Mouse (Mus musculus) small intestine, adult 10 weeks (tissue): Measurements from ENCODE around the gene Ufc1. TPM values are rescaled to one million over a fixed set of nuclear protein-coding genes. Genes with fewer than 3 reads are reported as not detected.

ENCODE experiments used
- polyA plus RNA-seq: library from polyadenylated mRNA; stranded (reverse); fragments of 350-450 nt; fragmentation: Illumina TruSeq; extraction: RNeasy Lipid Tissue Mini Kit (QIAGEN cat#74804); gene quantifications from one replicate; pipeline ENCODE4 v1.2.3, GENCODE M21; 2014; ENCODE audit warnings: low replicate concordance

Gene Ufc1
- 59.2 TPM for polyA plus RNA-seq

GRCm38 (mm10) chr1:171294298-171295062 is at the start of gene Ufc1:
Ufc1 (minus strand) TSS chr1:171295024.

GRCm38 (mm10) chr1:171328839-171329432 is 34.1 kb upstream of the Ufc1 start, which contains the start of gene Dedd:
Dedd (plus strand) TSS chr1:171329145.

GRCm38 (mm10) chr1:171287136-171288081 is 7.4 kb downstream of the Ufc1 start, which contains the start of gene Usp21:
Usp21 (minus strand) TSS chr1:171287991.

GRCm38 (mm10) chr1:171280916-171281527 is 13.8 kb downstream of the Ufc1 start, which contains the start of gene Ppox:
Ppox (minus strand) TSS chr1:171281186.

GRCm38 (mm10) chr1:171269848-171270572 is 24.8 kb downstream of the Ufc1 start, which contains the start of gene B4galt3:
B4galt3 (plus strand) TSS chr1:171270328.

GRCm38 (mm10) chr1:171250680-171251593 is 43.9 kb downstream of the Ufc1 start, which contains the start of gene Ndufs2:
Ndufs2 (minus strand) TSS chr1:171251388.

GRCm38 (mm10) chr1:171249913-171250600 is 44.8 kb downstream of the Ufc1 start, which contains the start of gene Adamts4:
Adamts4 (plus strand) TSS chr1:171250421.

Other genes starting within 250 kb of the Ufc1 start
- 11.7 TPM for gene Fcgr3, start 230.1 kb downstream of the Ufc1 start, polyA plus RNA-seq
- gene Cfap126, start 181.1 kb downstream of the Ufc1 start, polyA plus RNA-seq = 1.9 TPM
- gene Sdhc, start 144.4 kb downstream of the Ufc1 start, polyA plus RNA-seq = 37.0 TPM
- 0.48 TPM for gene Mpz, start 144.3 kb downstream of the Ufc1 start, polyA plus RNA-seq
- gene Pcp4l1, start 98.8 kb downstream of the Ufc1 start, polyA plus RNA-seq = 13.4 TPM
- gene Nr1i3, start 81.1 kb downstream of the Ufc1 start, polyA plus RNA-seq = 16.9 TPM
- 5.1 TPM for gene Tomm40l, start 72.5 kb downstream of the Ufc1 start, polyA plus RNA-seq
- gene Apoa2, start 70.0 kb downstream of the Ufc1 start, polyA plus RNA-seq = 4.2 TPM
- 41.4 TPM for gene Fcer1g, start 60.7 kb downstream of the Ufc1 start, polyA plus RNA-seq
- 1.5 TPM for gene Adamts4, start 44.6 kb downstream of the Ufc1 start, polyA plus RNA-seq
- gene Ndufs2, start 43.6 kb downstream of the Ufc1 start, polyA plus RNA-seq = 44.8 TPM
- 8.8 TPM for gene B4galt3, start 24.7 kb downstream of the Ufc1 start, polyA plus RNA-seq
- 6.8 TPM for gene Ppox, start 13.8 kb downstream of the Ufc1 start, polyA plus RNA-seq
- 15.5 TPM for gene Usp21, start 7.0 kb downstream of the Ufc1 start, polyA plus RNA-seq
- gene Dedd, start 34.1 kb upstream of the Ufc1 start, polyA plus RNA-seq = 13.8 TPM
- gene Nit1, start 50.6 kb upstream of the Ufc1 start, polyA plus RNA-seq = 20.1 TPM
- gene Pfdn2, start 50.6 kb upstream of the Ufc1 start, polyA plus RNA-seq = 12.8 TPM
- not detected for gene Klhdc9, start 65.8 kb upstream of the Ufc1 start, polyA plus RNA-seq
- gene Nectin4, start 75.1 kb upstream of the Ufc1 start, polyA plus RNA-seq = not detected
- 9.9 TPM for gene Arhgap30, start 93.9 kb upstream of the Ufc1 start, polyA plus RNA-seq
- not detected for gene Usf1, start 116.3 kb upstream of the Ufc1 start, polyA plus RNA-seq
- gene Tstd1, start 123.8 kb upstream of the Ufc1 start, polyA plus RNA-seq = 3.1 TPM
- 54.7 TPM for gene F11r, start 142.5 kb upstream of the Ufc1 start, polyA plus RNA-seq
- 5.0 TPM for gene Alyref2, start 208.5 kb upstream of the Ufc1 start, polyA plus RNA-seq
- 397 TPM for gene Itln1, start 240.3 kb upstream of the Ufc1 start, polyA plus RNA-seq